Mouse (Mus musculus): ENCODE measurements around the gene Olfr704.
"Not testable (repeated sequence)": the region's sequence is repeated elsewhere in the genome, so short reads cannot be mapped to it uniquely, and the experiment has no call there.

The Olfr704 gene

DNA sequence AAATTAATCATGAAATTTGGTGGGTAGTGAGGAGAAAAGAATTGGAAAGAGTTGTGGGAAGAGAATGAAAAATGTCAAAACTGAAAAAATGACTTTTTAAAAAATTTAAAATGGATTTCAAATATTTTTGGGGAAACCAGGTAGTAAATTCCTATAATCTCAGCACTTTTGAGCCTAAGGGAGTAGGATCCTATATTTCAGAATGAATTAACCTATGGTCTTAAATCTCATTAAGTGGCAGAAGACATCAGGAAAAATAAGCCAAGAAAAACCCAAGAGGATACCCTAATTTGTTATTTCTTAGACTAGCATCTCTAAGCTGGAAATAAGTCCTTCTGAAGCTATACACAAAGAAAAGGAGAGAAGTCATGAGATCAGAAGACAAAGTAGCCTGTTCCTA is at the start of gene Olfr704:
TSS of gene Olfr704 (plus strand) at position 301 of the 400 bp plus-strand sequence.
- no peak for DNase-seq

DNA sequence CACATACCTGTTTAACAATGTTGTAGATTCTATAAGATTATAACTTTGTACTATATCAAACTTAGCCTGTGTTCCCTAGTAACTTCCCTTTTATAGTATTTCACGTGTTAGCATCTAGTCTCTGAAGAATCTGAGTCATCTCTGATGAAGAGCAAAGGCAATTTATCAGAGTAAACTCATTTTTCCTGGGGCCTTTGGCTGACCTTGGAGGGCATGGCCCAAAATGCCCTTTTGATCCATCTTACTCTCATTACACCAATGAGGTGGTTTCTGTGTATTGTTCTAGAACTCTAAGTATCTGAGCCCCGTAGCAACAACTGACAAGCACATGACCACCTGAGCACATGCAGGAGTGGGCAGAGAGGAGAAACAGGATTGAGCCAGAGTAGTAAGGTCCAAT is 49.2 kb upstream of the Olfr704 start, which contains the start of gene Olfr701:
TSS of gene Olfr701 (plus strand) at position 301 of the 400 bp plus-strand sequence.
- DNase-seq = no peak

DNA sequence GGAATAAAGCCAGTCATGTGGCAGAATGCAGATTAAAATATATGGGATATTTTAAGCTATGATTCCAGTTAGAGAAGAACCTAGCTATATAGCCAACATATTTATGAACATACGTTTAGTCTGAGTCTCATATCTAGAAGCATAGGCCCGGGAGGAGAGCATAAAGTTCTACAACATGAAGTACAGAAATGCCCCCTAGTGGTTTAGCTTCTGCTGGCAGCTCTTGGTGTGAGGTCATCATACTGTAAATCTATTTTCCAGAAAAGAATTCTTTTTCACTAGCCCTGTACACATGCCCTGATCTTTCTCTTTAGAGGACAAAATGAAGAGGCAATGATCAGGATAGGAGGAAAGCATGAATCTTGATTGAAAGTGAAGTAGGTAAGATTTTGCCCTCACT is 47.2 kb upstream of the Olfr704 start:
- no peak for DNase-seq

DNA sequence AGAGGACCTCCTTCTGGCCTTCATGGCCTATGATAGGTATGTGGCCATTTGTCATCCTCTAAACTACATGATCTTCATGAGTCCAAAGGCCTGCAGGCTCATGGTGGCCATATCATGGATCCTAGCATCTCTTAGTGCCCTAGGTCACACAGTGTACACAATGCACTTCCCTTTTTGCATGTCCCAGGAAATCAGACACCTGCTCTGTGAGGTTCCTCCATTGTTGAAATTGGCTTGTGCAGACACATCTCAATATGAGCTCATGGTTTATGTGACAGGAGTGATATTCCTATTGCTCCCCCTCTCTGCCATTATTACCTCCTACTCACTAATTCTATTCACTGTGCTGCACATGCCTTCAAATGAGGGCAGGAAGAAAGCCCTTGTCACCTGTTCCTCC is 44.6 kb upstream of the Olfr704 start:
- DNase-seq = no peak

DNA sequence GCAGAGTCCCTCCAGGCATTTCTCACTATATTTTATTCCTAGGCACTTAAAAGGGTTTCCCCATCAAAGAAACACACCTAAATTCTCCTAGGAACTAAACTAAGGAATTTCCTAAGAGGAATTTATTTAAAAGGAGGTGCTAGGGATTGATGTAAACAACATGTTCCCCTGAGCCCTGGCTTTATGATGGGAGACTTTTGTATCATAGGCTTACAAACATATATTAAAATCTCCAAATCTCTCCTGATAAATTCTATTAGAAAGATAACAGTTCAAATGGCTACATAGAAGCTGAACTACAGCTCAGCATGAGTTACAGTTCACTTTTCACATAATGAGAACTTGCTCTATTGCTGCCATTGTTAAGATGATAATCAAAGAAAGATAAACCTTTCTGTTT is 29.2 kb upstream of the Olfr704 start, which contains the start of gene Olfr702:
TSS of gene Olfr702 (minus strand) at position 101 of the 400 bp plus-strand sequence.
- DNase-seq = no peak

DNA sequence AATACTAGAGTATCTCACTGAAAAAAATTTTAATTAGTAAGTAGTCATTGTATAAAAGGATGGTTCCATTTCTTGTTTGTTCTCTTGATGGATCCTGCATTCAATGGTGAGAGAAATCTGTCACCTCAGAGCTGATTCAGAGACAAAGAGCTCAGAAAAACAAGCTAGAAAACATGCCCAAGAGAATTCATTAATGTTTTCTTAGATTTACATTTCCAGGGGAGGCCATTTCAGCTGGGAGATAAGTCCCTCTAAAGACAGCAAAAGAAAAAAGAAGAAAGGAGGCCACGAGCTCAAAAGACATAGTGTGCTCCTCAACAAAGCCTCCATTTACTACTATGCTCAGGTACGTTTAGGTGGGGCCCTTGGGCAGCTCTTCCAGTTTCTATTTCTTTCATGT is 19.9 kb upstream of the Olfr704 start, which contains the start of gene Olfr703:
TSS of gene Olfr703 (plus strand) at position 301 of the 400 bp plus-strand sequence.
- no peak for DNase-seq

DNA sequence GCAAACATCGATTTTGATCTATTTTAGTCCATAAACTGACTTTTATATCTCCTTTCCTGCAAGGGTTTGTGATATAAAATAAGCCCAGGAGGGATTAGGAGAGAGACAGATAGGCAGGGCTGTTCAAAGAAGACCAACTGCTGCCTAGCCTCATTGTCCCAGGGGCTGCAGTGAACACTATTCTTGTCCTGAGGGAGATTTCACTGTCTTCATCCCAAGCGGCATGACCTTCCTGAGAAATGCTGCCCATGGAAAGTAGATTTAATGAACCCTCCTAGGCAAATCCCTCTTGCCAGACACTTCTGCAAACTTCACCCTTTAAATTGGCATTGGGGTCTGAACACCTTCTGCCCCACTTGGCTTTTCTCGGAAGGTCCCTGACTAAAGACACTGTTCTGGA is 13.8 kb downstream of the Olfr704 start, which contains the start of gene Olfr705:
TSS of gene Olfr705 (minus strand) at position 101 of the 400 bp plus-strand sequence.
- DNase-seq = no peak

DNA sequence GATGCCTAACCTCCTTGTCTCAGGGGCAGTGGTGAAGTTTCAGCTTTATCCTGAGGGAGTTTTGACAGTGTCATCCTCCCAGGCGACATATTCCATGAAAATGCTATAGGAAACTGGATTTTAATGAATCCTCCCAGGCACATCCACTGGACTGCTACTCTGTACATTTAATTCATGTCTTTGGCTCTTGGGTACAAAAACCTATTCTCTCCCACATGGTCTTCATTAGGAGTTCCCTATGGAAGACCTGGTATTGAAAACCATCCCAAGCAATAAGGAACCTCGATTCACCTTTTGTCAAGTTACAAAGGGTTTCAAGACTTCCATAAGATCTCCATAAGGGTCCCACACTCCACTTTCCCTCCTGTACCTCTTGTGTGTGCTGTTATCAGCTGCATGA is 25.1 kb downstream of the Olfr704 start, which contains the start of gene Olfr706:
TSS of gene Olfr706 (minus strand) at position 101 of the 400 bp plus-strand sequence.
- no peak for DNase-seq

DNA sequence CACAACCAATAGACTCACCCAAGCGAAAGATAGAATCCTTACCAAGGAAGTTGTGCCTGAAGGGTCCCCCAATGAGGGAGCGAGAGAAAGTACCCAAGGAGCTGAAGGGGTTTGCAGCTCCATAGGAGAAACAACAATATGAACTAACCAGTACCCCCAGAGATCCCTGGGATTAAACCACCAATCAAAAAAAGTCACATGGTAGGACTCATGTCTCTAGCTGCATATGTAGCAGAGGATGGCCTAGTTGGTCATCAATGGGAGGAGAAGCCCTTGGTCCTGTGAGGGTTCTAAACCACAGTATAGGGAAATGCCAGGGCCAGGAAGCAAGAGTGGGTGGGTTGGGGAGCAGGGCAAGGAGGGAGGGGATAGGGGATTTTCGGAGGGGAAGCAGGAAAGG is 38.2 kb downstream of the Olfr704 start, which contains the start of gene Olfr707:
TSS of gene Olfr707 (minus strand) at position 101 of the 400 bp plus-strand sequence.
- DNase-seq = not testable (repeated sequence)

DNA sequence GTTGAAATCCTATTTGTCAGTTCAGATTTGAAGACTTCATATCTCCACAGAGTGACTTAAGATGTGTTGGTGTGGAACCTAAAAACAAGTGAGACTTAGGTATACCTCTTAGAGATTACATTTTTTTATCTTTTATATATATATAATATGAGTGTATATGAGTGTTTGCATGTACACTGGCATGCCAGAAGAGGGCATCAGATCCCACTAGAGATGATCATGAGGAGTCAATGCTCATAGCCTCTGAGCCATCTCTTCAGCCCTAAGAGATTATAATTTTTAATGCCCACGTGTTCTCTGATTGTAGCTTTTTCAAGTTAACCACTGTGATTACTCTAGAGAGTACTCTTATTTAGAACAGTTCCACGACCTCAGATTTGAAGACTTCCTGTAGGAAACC is 44.7 kb downstream of the Olfr704 start, which contains the start of gene Olfr1532-ps1:
TSS of gene Olfr1532-ps1 (plus strand) at position 326 of the 400 bp plus-strand sequence.
- DNase-seq = no peak

Data from kidney, adult 18-20 months (tissue).